Mouse (Mus musculus): ENCODE data around the gene Mbd5. TPM values are rescaled to one million over a fixed set of nuclear protein-coding genes. Genes with fewer than 3 reads are reported as not detected.
"Not testable (repeated sequence)": the region's sequence is repeated elsewhere in the genome, so short reads cannot be mapped to it uniquely, and the experiment has no call there.

The Mbd5 gene
- polyA plus RNA-seq, 1 experiment from 2014 or later = 22.8 TPM

DNA sequence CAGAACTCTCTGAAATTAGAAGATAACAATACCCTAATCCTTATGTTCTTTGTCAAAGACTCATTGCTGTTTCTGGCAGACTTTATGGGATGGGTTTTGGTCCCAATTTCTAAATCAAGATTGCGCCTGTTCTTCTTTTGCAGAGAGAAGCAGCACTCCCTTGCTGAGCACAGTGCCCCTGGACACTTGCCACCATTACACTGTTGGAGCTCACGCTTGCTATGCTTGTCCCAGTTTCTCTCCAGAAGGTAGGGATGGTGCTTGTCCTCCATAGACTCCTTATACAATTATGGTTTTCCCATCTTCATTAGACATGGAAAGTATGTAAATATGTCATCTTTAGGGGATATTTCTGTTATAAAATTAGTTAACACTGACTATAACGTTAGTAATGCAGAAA lies 220.5 kb downstream of the Mbd5 start:
- no peak for ATAC-seq (ENCODE audit: insufficient number of reproducible peaks, insufficient read depth, low FRiP score, low read depth)
- WGBS = 93% methylated on average over 3 of the region's 3 CpGs
- H3K9me3 ChIP-seq (ENCODE audit: control insufficient read depth, low read length) = no peaks in the 10 kb centered on the region

DNA sequence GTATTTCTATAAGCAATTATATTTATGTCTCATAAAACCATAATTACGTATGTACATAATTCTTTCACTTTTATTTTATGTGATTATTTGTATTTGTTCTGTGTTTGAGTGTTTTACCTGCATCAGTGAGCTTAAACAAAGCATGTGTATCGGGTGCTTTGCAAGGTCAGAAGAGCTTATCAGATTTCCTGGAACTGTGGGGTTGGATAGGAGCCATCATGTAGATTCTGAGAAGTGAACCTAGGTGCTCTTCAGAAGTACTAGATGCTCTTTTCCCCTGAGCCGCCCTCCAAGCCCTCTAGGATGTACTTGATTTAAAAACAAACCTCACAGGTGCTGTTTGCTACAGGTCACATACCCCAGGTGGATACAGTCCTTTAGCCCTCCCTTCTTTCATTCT lies 227.7 kb downstream of the Mbd5 start:
- Histone ChIP-seq H3K4me3 (ENCODE audit: control insufficient read depth in 1 of 2, insufficient read depth in 1 of 2, low read depth in 1 of 2, low read length in 2 of 2) (no peak overlapping the region), H3K27me3 (ENCODE audit: control insufficient read depth, insufficient read depth, low read length) (no peaks in the 10 kb centered on the region), H3K27ac (replicated peaks in 1 of 2; ENCODE audit: control insufficient read depth in 1 of 2, insufficient read depth in 1 of 2, low read depth in 2 of 2, low read length in 2 of 2) (no peak overlapping the region), H3K4me1 (ENCODE audit: control insufficient read depth in 2 of 2, insufficient read depth in 2 of 2, low read length in 2 of 2) (no peaks in the 10 kb centered on the region), H3K9ac (ENCODE audit: low read length) (no peak overlapping the region), H3K4me2 (ENCODE audit: low read length) (no peak overlapping the region), H3K9me3 (ENCODE audit: control insufficient read depth, low read length) (no peaks in the 10 kb centered on the region), H3K36me3 (ENCODE audit: control insufficient read depth, insufficient read depth, low read length) (no peaks in the 10 kb centered on the region)
- 82% methylated on average over 3 of the region's 3 CpGs for WGBS
- ATAC-seq (ENCODE audit: insufficient number of reproducible peaks, insufficient read depth, low FRiP score, low read depth) = no peak

More for the DNA sequence above, 220.5 kb downstream of the Mbd5 start:
- no peak overlapping the region for H3K4me3 ChIP-seq (ENCODE audit: control insufficient read depth in 1 of 2, insufficient read depth in 1 of 2, low read depth in 1 of 2, low read length in 2 of 2)
- no peaks in the 10 kb centered on the region for H3K27me3 ChIP-seq (ENCODE audit: control insufficient read depth, insufficient read depth, low read length)
- H3K4me2 ChIP-seq (ENCODE audit: low read length) = no peak overlapping the region
- no peak overlapping the region for H3K27ac ChIP-seq (replicated peaks in 1 of 2; ENCODE audit: control insufficient read depth in 1 of 2, insufficient read depth in 1 of 2, low read depth in 2 of 2, low read length in 2 of 2)
- no peaks in the 10 kb centered on the region for H3K4me1 ChIP-seq (ENCODE audit: control insufficient read depth in 2 of 2, insufficient read depth in 2 of 2, low read length in 2 of 2)
- 0 out of 2 replicates have a peak, but pooled peaks cover 3% of the 10 kb centered on the region for H3K36me3 ChIP-seq (ENCODE audit: control insufficient read depth, insufficient read depth, low read length)
- H3K9ac ChIP-seq (ENCODE audit: low read length) = no peak overlapping the region

DNA sequence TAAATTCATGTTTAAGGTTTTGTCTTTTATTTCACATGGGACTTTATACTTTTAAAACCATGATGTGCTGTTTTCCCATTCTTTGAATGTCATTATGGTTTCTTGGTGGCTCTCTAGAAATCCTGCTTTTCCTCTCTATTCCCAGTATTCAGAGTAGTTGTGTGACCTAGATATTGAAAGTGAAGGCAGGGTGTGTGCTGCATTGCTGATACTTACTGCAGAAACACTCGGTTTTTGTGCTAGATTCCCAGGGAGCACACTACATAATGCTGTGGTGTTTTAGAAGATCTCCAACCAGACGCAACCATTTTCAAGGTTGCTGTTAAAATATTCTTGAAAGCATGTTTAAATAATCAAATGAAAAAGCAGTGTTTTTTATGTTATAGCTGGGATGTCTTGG lies 241.7 kb downstream of the Mbd5 start:
- Histone ChIP-seq H3K4me3 (ENCODE audit: control insufficient read depth in 1 of 2, insufficient read depth in 1 of 2, low read depth in 1 of 2, low read length in 2 of 2) (no peak overlapping the region), H3K4me1 (ENCODE audit: control insufficient read depth in 2 of 2, insufficient read depth in 2 of 2, low read length in 2 of 2) (no peaks in the 10 kb centered on the region), H3K9me3 (ENCODE audit: control insufficient read depth, low read length) (no peaks in the 10 kb centered on the region), H3K27me3 (ENCODE audit: control insufficient read depth, insufficient read depth, low read length) (no peaks in the 10 kb centered on the region), H3K36me3 (ENCODE audit: control insufficient read depth, insufficient read depth, low read length) (no peaks in the 10 kb centered on the region), H3K27ac (replicated peaks in 1 of 2; ENCODE audit: control insufficient read depth in 1 of 2, insufficient read depth in 1 of 2, low read depth in 2 of 2, low read length in 2 of 2) (no peak overlapping the region), H3K4me2 (ENCODE audit: low read length) (no peak overlapping the region), H3K9ac (ENCODE audit: low read length) (no peak overlapping the region)
- ATAC-seq (ENCODE audit: insufficient number of reproducible peaks, insufficient read depth, low FRiP score, low read depth) = no peak
- WGBS = 77% methylated on average over 2 of the region's 2 CpGs

DNA sequence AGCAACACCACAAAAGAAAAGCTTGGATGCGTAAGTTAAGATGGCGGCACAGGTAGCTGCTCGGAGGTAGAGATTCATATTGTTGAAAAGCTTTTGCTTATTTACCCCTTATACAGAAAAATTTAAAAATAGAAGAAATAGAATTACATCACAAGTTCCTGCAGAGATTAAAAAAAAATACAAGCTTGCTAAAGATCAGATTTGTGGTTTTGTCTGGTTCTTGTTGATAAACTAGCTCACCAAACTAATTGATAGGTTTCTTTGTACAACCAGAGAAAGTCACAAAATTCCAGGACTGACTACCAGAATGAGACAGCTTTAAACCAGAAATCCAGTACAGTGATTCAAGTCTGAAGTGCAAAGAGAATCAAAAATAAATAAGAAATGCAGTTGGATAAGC lies 242.4 kb downstream of the Mbd5 start:
- Histone ChIP-seq H3K27ac (replicated peaks in 1 of 2; ENCODE audit: control insufficient read depth in 1 of 2, insufficient read depth in 1 of 2, low read depth in 2 of 2, low read length in 2 of 2) (no peak overlapping the region), H3K4me2 (ENCODE audit: low read length) (no peak overlapping the region), H3K4me3 (ENCODE audit: control insufficient read depth in 1 of 2, insufficient read depth in 1 of 2, low read depth in 1 of 2, low read length in 2 of 2) (no peak overlapping the region), H3K27me3 (ENCODE audit: control insufficient read depth, insufficient read depth, low read length) (no peaks in the 10 kb centered on the region), H3K9ac (ENCODE audit: low read length) (no peak overlapping the region), H3K9me3 (ENCODE audit: control insufficient read depth, low read length) (no peaks in the 10 kb centered on the region), H3K36me3 (ENCODE audit: control insufficient read depth, insufficient read depth, low read length) (no peaks in the 10 kb centered on the region), H3K4me1 (ENCODE audit: control insufficient read depth in 2 of 2, insufficient read depth in 2 of 2, low read length in 2 of 2) (no peaks in the 10 kb centered on the region)
- 96% methylated on average over 3 of the region's 3 CpGs for WGBS
- no peak for ATAC-seq (ENCODE audit: insufficient number of reproducible peaks, insufficient read depth, low FRiP score, low read depth)

DNA sequence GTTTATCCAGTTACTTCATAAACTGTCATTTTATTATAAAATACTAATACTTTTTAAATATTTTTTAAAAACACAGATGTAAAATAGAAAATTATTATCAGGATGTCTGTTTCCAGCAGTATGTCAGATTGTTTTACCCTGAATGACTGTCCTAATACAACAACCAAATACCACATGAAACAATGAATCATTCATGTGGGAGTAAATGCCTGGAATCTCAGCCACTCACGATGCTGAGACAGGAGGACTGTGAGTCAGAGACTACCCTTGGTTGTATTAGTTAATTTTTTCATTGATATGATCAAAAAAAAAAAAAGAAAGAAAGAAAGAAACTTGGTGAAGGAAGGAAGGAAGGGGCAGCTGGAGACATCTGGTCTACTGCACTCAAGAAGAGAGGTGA lies 254.8 kb downstream of the Mbd5 start:
- H3K4me3 ChIP-seq (ENCODE audit: control insufficient read depth in 1 of 2, insufficient read depth in 1 of 2, low read depth in 1 of 2, low read length in 2 of 2) = no peak overlapping the region
- H3K4me2 ChIP-seq (ENCODE audit: low read length) = no peak overlapping the region
- H3K36me3 ChIP-seq (ENCODE audit: control insufficient read depth, insufficient read depth, low read length) = no peaks in the 10 kb centered on the region
- no peaks in the 10 kb centered on the region for H3K27me3 ChIP-seq (ENCODE audit: control insufficient read depth, insufficient read depth, low read length)
- no peak overlapping the region for H3K27ac ChIP-seq (replicated peaks in 1 of 2; ENCODE audit: control insufficient read depth in 1 of 2, insufficient read depth in 1 of 2, low read depth in 2 of 2, low read length in 2 of 2)
- no peaks in the 10 kb centered on the region for H3K4me1 ChIP-seq (ENCODE audit: control insufficient read depth in 2 of 2, insufficient read depth in 2 of 2, low read length in 2 of 2)
- ATAC-seq (ENCODE audit: insufficient number of reproducible peaks, insufficient read depth, low FRiP score, low read depth) = no peak
- H3K9ac ChIP-seq (ENCODE audit: low read length) = no peak overlapping the region
- H3K9me3 ChIP-seq (ENCODE audit: control insufficient read depth, low read length) = no peaks in the 10 kb centered on the region
- WGBS = 61% methylated on average over 1 of the region's 1 CpGs

DNA sequence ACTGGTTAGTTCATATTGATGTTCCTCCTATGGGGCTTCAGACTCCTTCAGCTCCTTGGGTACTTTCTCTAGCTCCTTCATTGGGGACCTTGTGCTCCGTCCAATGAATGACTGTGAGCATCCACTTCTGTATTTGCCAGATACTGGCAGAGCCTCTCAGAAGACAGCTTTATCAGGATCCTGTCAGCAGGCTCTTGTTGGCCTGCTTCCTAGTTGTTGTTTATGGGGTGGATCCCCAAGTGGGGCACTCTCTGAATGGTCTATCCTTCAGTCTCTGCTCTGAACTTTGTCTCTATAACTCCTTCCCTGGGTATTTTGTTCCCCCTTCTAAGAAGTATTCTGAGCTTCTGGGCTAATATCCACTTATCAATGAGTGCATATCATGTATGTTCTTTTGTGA lies 256.4 kb downstream of the Mbd5 start:
- H3K9ac ChIP-seq (ENCODE audit: low read length); H3K4me3 ChIP-seq (ENCODE audit: control insufficient read depth in 1 of 2, insufficient read depth in 1 of 2, low read depth in 1 of 2, low read length in 2 of 2); H3K9me3 ChIP-seq (ENCODE audit: control insufficient read depth, low read length); H3K36me3 ChIP-seq (ENCODE audit: control insufficient read depth, insufficient read depth, low read length); H3K27me3 ChIP-seq (ENCODE audit: control insufficient read depth, insufficient read depth, low read length); H3K4me1 ChIP-seq (ENCODE audit: control insufficient read depth in 2 of 2, insufficient read depth in 2 of 2, low read length in 2 of 2); ATAC-seq (ENCODE audit: insufficient number of reproducible peaks, insufficient read depth, low FRiP score, low read depth); H3K27ac ChIP-seq (replicated peaks in 1 of 2; ENCODE audit: control insufficient read depth in 1 of 2, insufficient read depth in 1 of 2, low read depth in 2 of 2, low read length in 2 of 2); H3K4me2 ChIP-seq (ENCODE audit: low read length): not testable (repeated sequence)
- 59% methylated on average over 1 of the region's 1 CpGs for WGBS

DNA sequence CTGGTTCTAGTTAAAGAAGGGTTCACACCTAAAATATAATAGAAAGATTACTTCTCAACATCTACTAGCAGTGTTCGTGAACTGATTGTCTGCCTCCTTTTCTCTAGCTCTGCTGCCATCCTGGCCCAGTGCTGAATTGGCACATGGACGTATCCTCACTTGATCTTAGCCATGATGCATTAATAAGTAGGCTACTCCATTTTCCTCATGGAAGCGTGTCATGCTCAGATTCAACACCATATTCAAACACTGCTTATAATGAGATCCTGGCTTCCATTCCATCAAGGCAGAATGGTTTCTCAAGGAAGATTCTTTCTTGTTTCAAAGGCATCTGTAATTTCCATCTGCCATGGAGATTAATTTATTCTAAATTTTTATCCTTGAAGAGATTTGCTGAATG lies 260.0 kb downstream of the Mbd5 start:
- WGBS = 91% methylated on average over 3 of the region's 3 CpGs
- Histone ChIP-seq H3K4me1 (ENCODE audit: control insufficient read depth in 2 of 2, insufficient read depth in 2 of 2, low read length in 2 of 2) (no peaks in the 10 kb centered on the region), H3K9ac (ENCODE audit: low read length) (no peak overlapping the region), H3K36me3 (ENCODE audit: control insufficient read depth, insufficient read depth, low read length) (no peaks in the 10 kb centered on the region), H3K9me3 (ENCODE audit: control insufficient read depth, low read length) (no peaks in the 10 kb centered on the region), H3K4me3 (ENCODE audit: control insufficient read depth in 1 of 2, insufficient read depth in 1 of 2, low read depth in 1 of 2, low read length in 2 of 2) (no peak overlapping the region), H3K4me2 (ENCODE audit: low read length) (no peak overlapping the region), H3K27ac (replicated peaks in 1 of 2; ENCODE audit: control insufficient read depth in 1 of 2, insufficient read depth in 1 of 2, low read depth in 2 of 2, low read length in 2 of 2) (no peak overlapping the region), H3K27me3 (ENCODE audit: control insufficient read depth, insufficient read depth, low read length) (no peaks in the 10 kb centered on the region)
- no peak for ATAC-seq (ENCODE audit: insufficient number of reproducible peaks, insufficient read depth, low FRiP score, low read depth)

GRCm38 (mm10) chr2:49210408-49210807 lies 261.1 kb downstream of the Mbd5 start:
- Histone ChIP-seq H3K4me1 (ENCODE audit: control insufficient read depth in 2 of 2, insufficient read depth in 2 of 2, low read length in 2 of 2) (no peaks in the 10 kb centered on the region), H3K27me3 (ENCODE audit: control insufficient read depth, insufficient read depth, low read length) (no peaks in the 10 kb centered on the region), H3K4me2 (ENCODE audit: low read length) (no peak overlapping the region), H3K36me3 (ENCODE audit: control insufficient read depth, insufficient read depth, low read length) (no peaks in the 10 kb centered on the region), H3K4me3 (ENCODE audit: control insufficient read depth in 1 of 2, insufficient read depth in 1 of 2, low read depth in 1 of 2, low read length in 2 of 2) (no peak overlapping the region), H3K9ac (ENCODE audit: low read length) (no peak overlapping the region), H3K9me3 (ENCODE audit: control insufficient read depth, low read length) (no peaks in the 10 kb centered on the region), H3K27ac (replicated peaks in 1 of 2; ENCODE audit: control insufficient read depth in 1 of 2, insufficient read depth in 1 of 2, low read depth in 2 of 2, low read length in 2 of 2) (no peak overlapping the region)
- ATAC-seq (ENCODE audit: insufficient number of reproducible peaks, insufficient read depth, low FRiP score, low read depth) = no peak
- WGBS = 95% methylated on average over 1 of the region's 1 CpGs
